Mouse (Mus musculus): ENCODE measurements at regions not wholly inside any gene's neighbourhood (a gene's known extent, or its start where the extent isn't known, plus 50 kb on each side); places are given as distances from the start of the nearest gene placed in this dataset.

DNA sequence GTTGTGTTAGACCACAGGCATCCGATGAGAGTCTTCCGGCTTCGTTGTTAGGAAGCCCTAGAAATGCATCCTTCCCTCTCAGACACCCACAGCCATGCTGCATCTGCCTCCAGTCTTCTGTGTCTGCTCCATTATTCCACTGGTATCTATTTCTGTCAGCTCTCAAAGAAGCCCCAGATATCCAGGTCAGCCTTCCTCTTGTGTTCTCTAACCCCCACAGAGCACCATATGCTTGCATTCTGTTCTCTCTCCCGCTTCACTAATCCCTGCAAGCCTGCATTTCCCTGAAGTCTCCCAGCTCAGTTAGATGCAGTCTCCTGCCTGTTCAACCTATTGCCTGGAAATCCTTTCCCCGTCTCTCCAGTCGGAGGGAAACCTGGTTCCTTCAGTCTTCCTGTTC, 53.6 kb upstream of the Wdfy3 start:
- H3K4me2 ChIP-seq (ENCODE audit: low read depth, low read length), result no peak overlapping the region
- H3K27me3 ChIP-seq (ENCODE audit: insufficient read depth, low read length), result no peaks in the 10 kb centered on the region
- no peak for TF ChIP-seq CTCF (IDR thresholded peaks at IDR 0.05; ENCODE audit: low read depth)
- H3K9me3 ChIP-seq (ENCODE audit: low read length), result no peaks in the 10 kb centered on the region
- peak; percentile 45 for DNase-seq (ENCODE audit: low spot score)
- no peak overlapping the region for H3K9ac ChIP-seq (replicated peaks; ENCODE audit: low read length)
- ATAC-seq, result no peak
- H3K27ac ChIP-seq, result no peak overlapping the region
- H3K4me3 ChIP-seq (ENCODE audit: low read length), result no peak overlapping the region
- H3K36me3 ChIP-seq (ENCODE audit: insufficient read depth, low read length), result no peaks in the 10 kb centered on the region
- no peaks in the 10 kb centered on the region for H3K4me1 ChIP-seq (ENCODE audit: insufficient read depth, low read length)
- 28% methylated on average over 6 of the region's 6 CpGs for WGBS

DNA sequence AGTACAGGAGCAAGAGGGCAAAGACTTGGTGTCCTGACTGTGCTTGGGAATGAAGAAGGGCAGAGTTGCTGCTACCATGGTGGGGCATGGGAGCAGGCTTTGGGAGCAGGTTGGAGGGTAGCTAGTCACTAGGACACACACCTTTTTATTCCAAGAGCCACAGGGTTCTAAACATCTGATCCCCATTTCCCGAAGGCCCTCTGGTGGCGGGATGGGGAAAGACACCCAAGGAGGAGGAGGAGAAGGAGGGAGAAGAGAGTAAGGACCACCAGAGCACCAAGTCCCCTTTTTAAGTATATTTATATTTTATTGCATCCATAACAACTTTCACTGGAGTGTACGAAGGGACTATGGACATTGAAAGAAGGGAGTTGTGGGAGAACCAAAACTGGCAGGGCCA, 57.0 kb upstream of the Wdfy3 start:
- H3K27me3 ChIP-seq (ENCODE audit: insufficient read depth, low read length), result no peaks in the 10 kb centered on the region
- H3K4me2 ChIP-seq (ENCODE audit: low read depth, low read length), result no peak overlapping the region
- DNase-seq (ENCODE audit: low spot score), result peak; percentile 33
- 22% methylated on average over 3 of the region's 3 CpGs for WGBS
- H3K4me1 ChIP-seq (ENCODE audit: insufficient read depth, low read length), result no peaks in the 10 kb centered on the region
- H3K36me3 ChIP-seq (ENCODE audit: insufficient read depth, low read length), result no peaks in the 10 kb centered on the region
- no peak for ATAC-seq
- H3K27ac ChIP-seq, result no peak overlapping the region
- peak; percentile 75 for TF ChIP-seq CTCF (IDR thresholded peaks at IDR 0.05; ENCODE audit: low read depth)
- no peak overlapping the region for H3K4me3 ChIP-seq (ENCODE audit: low read length)
- no peak overlapping the region for H3K9ac ChIP-seq (replicated peaks; ENCODE audit: low read length)
- no peaks in the 10 kb centered on the region for H3K9me3 ChIP-seq (ENCODE audit: low read length)

DNA sequence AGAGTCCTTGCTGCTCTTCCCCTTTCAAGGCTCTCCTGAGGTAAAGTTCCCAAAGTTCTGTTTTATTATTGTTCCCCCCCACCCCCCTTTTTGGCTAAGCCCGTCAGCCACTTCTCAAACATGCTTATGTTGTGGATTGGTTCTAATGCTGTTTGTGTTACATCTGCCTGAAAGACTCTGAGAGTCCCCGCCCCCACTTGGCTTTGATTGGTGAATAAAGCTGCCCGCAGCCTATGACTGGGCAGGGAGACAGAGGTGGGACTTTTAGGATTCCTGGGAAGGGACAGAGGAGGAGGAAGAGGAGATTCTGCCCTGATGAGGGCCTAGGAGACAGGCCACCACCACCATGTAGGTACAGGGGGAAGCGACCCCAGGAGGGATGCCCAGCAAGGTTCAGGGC, 78.3 kb upstream of the Wdfy3 start:
- no peak for TF ChIP-seq CTCF (IDR thresholded peaks at IDR 0.05; ENCODE audit: low read depth)
- 83% methylated on average over 4 of the region's 4 CpGs for WGBS
- DNase-seq (ENCODE audit: low spot score), result no peak

DNA sequence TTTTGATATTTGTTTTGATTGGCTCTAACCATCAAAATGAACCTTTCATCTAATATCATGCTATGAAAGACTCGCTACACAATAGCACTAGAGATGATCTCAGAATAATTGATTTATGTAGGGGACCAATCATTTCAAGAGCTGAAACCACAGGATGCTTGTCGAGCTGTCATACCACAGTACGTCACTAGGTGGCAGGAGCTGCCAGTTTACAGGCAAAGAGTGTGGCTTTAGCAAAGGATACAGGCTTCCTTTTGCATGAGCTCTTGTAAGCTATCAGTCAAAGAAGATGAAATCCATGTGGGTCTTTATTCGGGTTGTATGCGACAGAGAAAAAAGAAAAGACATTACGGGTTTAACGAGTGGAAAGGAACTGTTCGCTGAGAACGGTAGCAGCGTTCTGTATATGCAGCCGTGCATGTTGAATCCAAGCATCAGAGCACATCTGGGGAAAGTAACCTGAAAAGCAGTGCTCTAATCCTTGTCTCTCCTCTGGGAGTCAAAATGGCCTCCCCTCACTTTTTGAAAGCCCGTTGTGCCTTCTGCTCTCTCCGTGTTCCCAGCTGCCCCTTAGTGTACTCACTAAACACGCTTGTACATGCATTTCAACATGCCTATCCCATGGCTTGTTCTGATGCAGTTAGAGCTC, 79.9 kb upstream of the Wdfy3 start:
- H3K4me2 ChIP-seq (ENCODE audit: low read depth, low read length), result no peak overlapping the region
- H3K27ac ChIP-seq, result no peak overlapping the region
- WGBS, result 38% methylated on average over 14 of the region's 14 CpGs
- H3K9me3 ChIP-seq (ENCODE audit: low read length), result no peaks in the 10 kb centered on the region
- no peaks in the 10 kb centered on the region for H3K27me3 ChIP-seq (ENCODE audit: insufficient read depth, low read length)
- peak; percentile 95 for TF ChIP-seq CTCF (IDR thresholded peaks at IDR 0.05; ENCODE audit: low read depth)
- H3K9ac ChIP-seq (replicated peaks; ENCODE audit: low read length), result no peak overlapping the region
- ATAC-seq, result peak; percentile 88
- peak; percentile 93 for DNase-seq (ENCODE audit: low spot score)
- no peaks in the 10 kb centered on the region for H3K36me3 ChIP-seq (ENCODE audit: insufficient read depth, low read length)
- H3K4me1 ChIP-seq (ENCODE audit: insufficient read depth, low read length), result no peaks in the 10 kb centered on the region
- no peak overlapping the region for H3K4me3 ChIP-seq (ENCODE audit: low read length)

More for the DNA sequence above, 78.3 kb upstream of the Wdfy3 start:
- Histone ChIP-seq H3K9ac (replicated peaks; ENCODE audit: low read length) (no peak overlapping the region), H3K9me3 (ENCODE audit: low read length) (no peaks in the 10 kb centered on the region), H3K4me1 (ENCODE audit: insufficient read depth, low read length) (no peaks in the 10 kb centered on the region), H3K27ac (no peak overlapping the region), H3K4me3 (ENCODE audit: low read length) (no peak overlapping the region), H3K36me3 (ENCODE audit: insufficient read depth, low read length) (no peaks in the 10 kb centered on the region), H3K4me2 (ENCODE audit: low read depth, low read length) (no peak overlapping the region), H3K27me3 (ENCODE audit: insufficient read depth, low read length) (no peaks in the 10 kb centered on the region)
- ATAC-seq, result no peak

DNA sequence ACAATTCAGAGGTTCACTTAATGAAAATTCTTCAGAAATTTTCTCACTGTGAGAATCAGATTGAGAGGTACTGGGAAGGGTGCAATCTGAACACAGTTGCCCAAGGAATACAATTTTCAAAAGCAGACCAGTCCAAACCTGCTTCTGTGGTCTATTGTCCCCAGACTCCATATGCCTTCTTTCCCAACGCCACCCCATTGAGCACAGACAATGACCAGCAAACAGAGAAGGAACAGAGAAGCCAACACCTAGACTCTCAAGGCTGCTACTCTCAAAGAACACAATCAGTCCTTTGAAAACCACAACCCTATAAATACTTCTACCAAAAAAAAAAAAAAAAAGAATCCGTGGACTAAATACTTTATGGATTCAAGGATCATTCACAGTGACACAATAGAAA, 89.9 kb upstream of the Wdfy3 start:
- TF ChIP-seq CTCF (IDR thresholded peaks at IDR 0.05; ENCODE audit: low read depth), result no peak
- Histone ChIP-seq H3K4me3 (ENCODE audit: low read length) (no peak overlapping the region), H3K36me3 (ENCODE audit: insufficient read depth, low read length) (no peaks in the 10 kb centered on the region), H3K27me3 (ENCODE audit: insufficient read depth, low read length) (no peaks in the 10 kb centered on the region), H3K27ac (no peak overlapping the region), H3K4me1 (ENCODE audit: insufficient read depth, low read length) (no peaks in the 10 kb centered on the region), H3K9me3 (ENCODE audit: low read length) (no peaks in the 10 kb centered on the region), H3K4me2 (ENCODE audit: low read depth, low read length) (no peak overlapping the region), H3K9ac (replicated peaks; ENCODE audit: low read length) (no peak overlapping the region)
- DNase-seq (ENCODE audit: low spot score) (no peak), ATAC-seq (no peak)
- WGBS, result 19% methylated on average over 2 of the region's 2 CpGs

DNA sequence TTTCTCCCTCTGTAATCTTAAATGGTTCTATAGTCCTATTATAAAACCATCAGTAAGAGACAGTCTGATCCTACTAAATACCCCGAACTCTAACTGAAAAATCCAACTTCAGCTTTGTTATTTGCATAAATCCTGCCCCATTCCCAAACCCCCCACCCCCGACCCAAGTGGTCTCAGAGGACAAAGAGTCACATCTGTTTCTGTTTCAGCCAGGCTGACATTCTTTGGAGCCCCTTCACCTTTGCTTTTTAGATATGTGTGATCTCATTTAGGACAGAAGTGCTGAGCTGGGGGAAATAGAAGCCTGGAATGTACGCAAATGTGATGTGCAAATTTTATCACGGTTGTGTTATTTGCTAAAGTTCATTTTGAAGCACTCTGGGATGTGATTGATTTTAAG, 98.3 kb upstream of the Wdfy3 start:
- DNase-seq (ENCODE audit: low spot score) (no peak), ATAC-seq (no peak)
- no peak overlapping the region for H3K4me3 ChIP-seq (ENCODE audit: low read length)
- H3K4me1 ChIP-seq (ENCODE audit: insufficient read depth, low read length), result no peaks in the 10 kb centered on the region
- no peak for TF ChIP-seq CTCF (IDR thresholded peaks at IDR 0.05; ENCODE audit: low read depth)
- no peak overlapping the region for H3K27ac ChIP-seq
- no peaks in the 10 kb centered on the region for H3K27me3 ChIP-seq (ENCODE audit: insufficient read depth, low read length)
- H3K9ac ChIP-seq (replicated peaks; ENCODE audit: low read length), result no peak overlapping the region
- no peaks in the 10 kb centered on the region for H3K9me3 ChIP-seq (ENCODE audit: low read length)
- H3K36me3 ChIP-seq (ENCODE audit: insufficient read depth, low read length), result no peaks in the 10 kb centered on the region
- whole genome bisulfite sequencing, result 57% methylated on average over 4 of the region's 4 CpGs
- no peak overlapping the region for H3K4me2 ChIP-seq (ENCODE audit: low read depth, low read length)

DNA sequence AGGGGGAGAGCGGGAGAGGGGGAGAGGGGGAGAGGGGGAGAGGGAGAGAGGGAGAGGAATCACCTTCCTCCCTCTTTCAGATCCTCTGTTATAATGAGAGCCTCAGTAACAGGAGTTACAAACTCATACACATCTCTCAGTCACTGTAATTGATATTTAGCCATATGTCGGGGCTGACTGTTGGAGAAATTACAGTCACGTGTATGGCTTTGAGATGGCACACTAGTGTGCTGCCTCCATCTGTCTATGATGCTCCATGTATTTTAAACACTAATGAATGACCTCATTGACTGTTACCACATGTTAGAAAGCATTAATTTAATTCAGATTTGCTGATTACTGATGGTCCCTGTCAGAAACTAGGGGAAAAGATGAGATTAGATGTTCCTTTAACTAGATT, 102.1 kb upstream of the Wdfy3 start:
- Histone ChIP-seq H3K27ac (no peak overlapping the region), H3K4me2 (ENCODE audit: low read depth, low read length) (no peak overlapping the region), H3K36me3 (ENCODE audit: insufficient read depth, low read length) (no peaks in the 10 kb centered on the region), H3K4me3 (ENCODE audit: low read length) (no peak overlapping the region), H3K4me1 (ENCODE audit: insufficient read depth, low read length) (no peaks in the 10 kb centered on the region), H3K27me3 (ENCODE audit: insufficient read depth, low read length) (no peaks in the 10 kb centered on the region), H3K9me3 (ENCODE audit: low read length) (no peaks in the 10 kb centered on the region), H3K9ac (replicated peaks; ENCODE audit: low read length) (no peak overlapping the region)
- no peak for DNase-seq (ENCODE audit: low spot score)
- 68% methylated on average over 2 of the region's 3 CpGs for WGBS
- ATAC-seq, result no peak
- no peak for TF ChIP-seq CTCF (IDR thresholded peaks at IDR 0.05; ENCODE audit: low read depth)

Data from hindbrain, postnatal 0 days (tissue).